Mouse (Mus musculus): ENCODE results near the gene Adamts9.

The Adamts9 gene

GRCm38 (mm10) chr6:92943057-92943781, at the start of gene Adamts9:
Gene Adamts9 (minus strand): TSS chr6:92943492.
- peak; percentile 90 to 91 for DNase-seq (ENCODE audit: low spot score in 2 of 2)

DNA sequence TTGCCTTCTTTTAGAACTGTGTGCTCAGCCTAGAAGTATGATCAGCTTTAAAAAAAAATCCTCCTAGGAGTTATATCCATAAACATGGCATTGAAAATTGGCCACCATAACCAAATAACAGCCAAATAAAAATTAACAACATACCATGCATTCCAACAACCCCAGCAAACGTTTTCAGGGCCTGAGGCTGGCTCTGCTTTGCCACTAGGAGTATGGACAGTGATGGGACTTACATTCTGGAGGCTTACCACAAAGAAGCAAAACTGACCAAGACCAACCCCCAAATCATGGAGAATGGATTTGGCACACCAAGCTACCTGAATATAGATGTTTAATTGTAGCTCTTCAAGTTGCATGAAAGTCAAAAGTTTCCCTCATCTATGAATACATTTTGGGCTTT, 48.3 kb upstream of the Adamts9 start:
- no peak for DNase-seq (ENCODE audit: low spot score in 2 of 2)

DNA sequence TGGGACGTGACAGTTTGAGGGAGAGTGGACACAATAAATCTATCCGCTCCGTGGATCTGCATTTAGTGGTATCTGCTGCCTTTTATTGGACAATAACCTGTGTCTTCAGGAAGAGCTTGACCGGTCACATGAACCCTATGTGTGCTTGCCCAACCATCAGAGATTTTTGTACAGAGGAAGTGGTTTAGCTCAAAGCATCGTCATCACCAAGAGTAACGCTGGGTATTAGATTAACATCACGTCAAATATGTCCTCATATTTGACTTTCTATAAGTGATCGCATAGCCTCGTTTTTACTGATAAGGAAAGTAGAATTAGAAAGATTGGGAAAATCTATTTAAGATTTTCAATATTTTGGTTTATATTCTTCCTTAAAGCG, 45.3 kb upstream of the Adamts9 start:
- no peak for DNase-seq (ENCODE audit: low spot score in 2 of 2)

GRCm38 (mm10) chr6:92987846-92988619, 44.7 kb upstream of the Adamts9 start:
- peak; percentile 67 to 71 for DNase-seq (ENCODE audit: low spot score in 2 of 2)

GRCm38 (mm10) chr6:92987366-92987765, 44.1 kb upstream of the Adamts9 start:
- DNase-seq (ENCODE audit: low spot score in 2 of 2), result peak in 1 of 2 experiments; percentile 28

DNA sequence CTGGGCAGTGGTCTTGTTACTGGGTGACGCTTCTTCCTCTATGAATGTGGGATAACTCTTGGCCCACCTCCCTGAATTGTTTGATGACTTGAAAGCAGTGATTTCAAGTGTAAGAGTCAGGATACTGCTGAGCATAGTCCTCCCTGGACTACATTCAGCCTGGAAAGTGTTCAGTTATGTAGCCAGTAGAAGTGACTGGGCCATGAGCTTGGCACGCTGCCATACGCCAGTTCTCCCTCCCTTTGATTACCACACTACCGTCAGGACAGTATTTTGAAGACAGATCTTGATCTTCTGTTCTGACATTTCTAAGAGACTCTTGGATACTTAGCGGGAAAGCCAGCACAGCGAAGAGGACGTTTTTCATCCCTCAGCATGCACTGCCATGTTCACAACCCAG, 40.1 kb upstream of the Adamts9 start:
- peak in 1 of 2 experiments; percentile 29 for DNase-seq (ENCODE audit: low spot score in 2 of 2)

- no peak for DNase-seq (ENCODE audit: low spot score in 2 of 2)
These were observed 38.3 kb upstream of the Adamts9 start for GRCm38 (mm10) chr6:92981451-92982186.

- no peak for DNase-seq (ENCODE audit: low spot score in 2 of 2)
These were observed 30.0 kb upstream of the Adamts9 start for GRCm38 (mm10) chr6:92973340-92973739.

- DNase-seq (ENCODE audit: low spot score in 2 of 2), result no peak
These were observed 25.4 kb upstream of the Adamts9 start for GRCm38 (mm10) chr6:92968718-92969117.

DNA sequence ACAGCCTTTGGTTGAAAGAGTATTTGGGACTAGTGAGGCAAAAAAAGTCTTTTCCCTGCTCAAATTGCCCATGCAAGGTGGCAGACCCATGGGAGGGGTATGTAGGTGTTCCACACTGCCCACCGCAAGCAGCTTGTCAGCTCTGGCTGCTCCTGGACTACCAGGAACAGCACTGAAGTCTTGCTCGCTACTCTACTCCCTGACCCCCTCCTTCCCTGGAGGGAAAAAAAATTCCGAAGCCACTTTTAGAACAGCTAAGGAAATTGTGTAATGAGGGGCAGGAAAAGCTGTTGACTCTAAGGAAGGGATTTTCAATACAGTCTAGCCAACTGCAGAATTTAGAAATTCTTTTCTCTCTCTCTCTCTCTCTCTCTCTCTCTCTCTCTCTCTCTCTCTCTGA, 24.9 kb upstream of the Adamts9 start:
- peak; percentile 49 to 67 for DNase-seq (ENCODE audit: low spot score in 2 of 2)

DNA sequence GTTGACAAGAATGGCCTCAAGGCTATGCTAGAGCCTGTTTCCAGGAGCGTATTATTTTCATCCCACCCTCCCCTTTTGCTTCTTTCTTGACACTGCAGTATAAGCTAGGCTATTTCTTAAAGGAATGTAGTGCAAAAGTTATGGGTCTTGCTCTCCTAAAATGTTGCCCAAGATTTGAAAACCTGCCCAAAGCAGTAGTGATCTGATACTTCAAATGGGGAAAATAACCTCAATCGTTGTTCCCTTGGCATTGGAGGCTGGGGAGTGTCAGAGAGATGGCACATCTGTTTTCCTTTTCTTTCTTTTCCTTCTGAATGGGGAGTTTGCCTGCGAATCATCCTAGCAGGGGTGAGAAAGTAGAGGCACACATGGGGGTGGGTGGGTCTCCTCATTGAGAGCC, 19.7 kb upstream of the Adamts9 start:
- DNase-seq (ENCODE audit: low spot score in 2 of 2), result no peak

GRCm38 (mm10) chr6:92960997-92961396, 17.7 kb upstream of the Adamts9 start:
- DNase-seq (ENCODE audit: low spot score in 2 of 2), result no peak

GRCm38 (mm10) chr6:92959416-92959815, 16.1 kb upstream of the Adamts9 start:
- no peak for DNase-seq (ENCODE audit: low spot score in 2 of 2)

DNA sequence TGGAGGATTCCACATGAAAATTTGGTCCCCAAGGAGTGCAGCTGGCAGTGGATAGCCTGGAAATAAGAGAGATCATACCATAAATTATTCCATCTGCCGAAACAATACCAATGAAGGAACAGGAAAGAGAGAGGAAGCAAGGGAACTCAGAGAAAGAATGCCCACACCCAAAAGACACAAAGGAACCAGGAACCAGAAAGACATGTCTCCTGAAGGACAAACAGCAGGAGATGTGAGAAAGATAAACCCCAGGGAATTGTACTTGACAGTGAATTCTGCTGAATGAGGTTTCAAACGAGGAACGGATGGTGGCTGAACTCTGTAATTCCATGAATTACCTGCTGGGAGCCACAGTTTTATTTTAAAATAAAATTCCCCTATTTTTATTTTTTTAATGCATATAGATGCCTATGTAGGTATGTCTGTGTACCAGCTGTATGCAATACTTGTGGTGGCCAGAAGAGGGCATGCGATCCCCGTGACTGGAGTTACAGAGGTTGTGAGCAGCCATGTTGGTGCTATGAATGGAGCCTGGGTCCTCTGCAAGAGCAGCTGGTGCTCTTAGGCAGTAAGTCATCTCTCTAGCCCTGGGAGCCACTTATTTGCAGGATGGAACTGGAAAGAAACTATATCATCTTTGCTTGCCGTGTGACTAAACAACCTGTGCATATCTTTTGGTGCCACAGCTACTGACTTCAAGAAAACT, 4.2 kb upstream of the Adamts9 start:
- DNase-seq (ENCODE audit: low spot score in 2 of 2), result no peak

- no peak for DNase-seq (ENCODE audit: low spot score in 2 of 2)
These were observed 1.4 kb upstream of the Adamts9 start for GRCm38 (mm10) chr6:92944711-92945110.

- DNase-seq (ENCODE audit: low spot score in 2 of 2), result peak; percentile 19 to 37
These were observed 875 bp upstream of the Adamts9 start for GRCm38 (mm10) chr6:92944048-92944685.

GRCm38 (mm10) chr6:92941756-92942420, 1.4 kb downstream of the Adamts9 start:
- peak; percentile 21 to 33 for DNase-seq (ENCODE audit: low spot score in 2 of 2)

DNA sequence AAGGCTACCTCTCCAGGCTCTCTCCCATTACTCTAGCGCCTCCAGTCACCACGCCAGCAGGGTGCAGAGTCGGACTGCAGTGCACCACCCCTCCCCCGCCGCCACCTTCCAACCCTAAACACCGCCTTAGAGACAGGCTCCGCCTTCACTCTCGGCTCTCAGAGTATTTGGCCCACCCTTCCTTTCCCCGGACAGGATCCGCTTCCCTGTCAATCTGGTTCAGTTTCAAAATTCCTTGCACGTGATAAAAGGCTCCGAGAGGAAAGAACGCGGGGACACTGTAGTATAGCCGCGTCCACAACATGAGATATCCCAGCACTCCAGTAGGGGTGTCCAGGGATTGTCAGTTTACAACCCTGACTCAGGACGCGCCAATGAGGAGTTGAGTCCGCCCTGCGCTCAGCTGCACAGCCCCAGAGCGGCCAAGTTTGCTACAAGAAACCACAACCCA, 2.0 kb downstream of the Adamts9 start:
- DNase-seq (ENCODE audit: low spot score in 2 of 2), result peak; percentile 94 to 96

DNA sequence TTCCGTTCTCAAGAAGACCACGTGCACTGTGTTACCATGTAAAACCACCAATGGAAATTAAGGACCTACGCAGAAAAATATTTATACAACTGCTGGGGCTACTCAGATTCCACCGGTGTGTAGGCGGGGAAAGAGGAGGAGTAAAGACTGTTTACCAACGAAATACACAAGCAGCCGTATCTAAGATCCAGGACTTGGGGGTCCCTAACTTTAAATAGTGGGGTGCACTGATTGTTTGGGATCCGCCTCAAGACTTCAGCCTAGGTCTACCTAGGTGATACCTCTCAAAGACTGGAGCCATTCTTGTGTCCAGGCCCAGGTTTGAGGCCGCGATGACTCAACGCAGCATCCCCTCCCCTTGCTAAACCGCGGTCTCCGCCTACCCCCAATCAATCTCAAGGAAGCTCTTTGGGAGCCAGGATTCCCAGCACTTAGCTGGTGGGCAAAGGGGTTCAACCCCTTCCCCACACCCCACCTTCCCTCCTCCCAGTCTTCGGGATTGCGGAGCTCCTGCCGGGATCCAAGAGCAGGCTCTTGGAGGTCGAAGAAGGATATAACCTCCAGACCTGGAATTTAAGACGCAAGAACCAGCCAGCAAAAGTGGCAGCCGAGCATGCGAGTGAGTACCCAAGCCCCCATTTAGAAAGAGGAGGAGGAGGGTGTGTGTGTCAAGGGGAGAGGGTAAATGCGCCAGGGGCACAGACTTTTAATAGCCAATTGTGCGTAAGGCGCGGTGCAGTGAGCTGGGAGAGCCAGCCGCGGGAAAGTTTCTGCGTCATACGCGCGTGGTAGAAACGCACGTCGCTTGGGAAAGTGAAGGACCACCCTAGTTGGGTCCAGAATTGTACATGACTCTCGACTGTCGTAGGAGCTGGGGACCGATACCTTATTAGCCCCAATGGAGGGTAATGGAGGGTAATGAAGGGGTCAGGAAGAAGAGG, 2.8 kb downstream of the Adamts9 start:
- DNase-seq (ENCODE audit: low spot score in 2 of 2), result peak; percentile 74 to 81

- no peak for DNase-seq (ENCODE audit: low spot score in 2 of 2)
These were observed 15.0 kb downstream of the Adamts9 start for GRCm38 (mm10) chr6:92928261-92928660.
